Mouse (Mus musculus) ES-E14 (cell line): ENCODE data around the gene Ids. TPM values are rescaled to one million over a fixed set of nuclear protein-coding genes. Genes with fewer than 3 reads are reported as not detected.

Experiments
- DNase-seq: peaks from one replicate; pipeline ENCODE4 v3.0.0-alpha.2; 2013; ENCODE audit warnings: low read depth, low spot score
- H3K27ac ChIP-seq: 2 replicates; pipeline ENCODE4 v1.5.1; 2012; ENCODE audit warnings: low read depth, mild to moderate bottlenecking, low read length, moderate library complexity, mixed read lengths; ENCODE audit not compliant: poor library complexity, insufficient read depth, severe bottlenecking
- H3K36me3 ChIP-seq: 2 replicates; pipeline ENCODE4 v1.6.1; 2012; ENCODE audit warnings: mild to moderate bottlenecking, low read length, moderate library complexity, mixed read lengths; ENCODE audit not compliant: control insufficient read depth, poor library complexity, insufficient read depth, severe bottlenecking
- H3K4me1 ChIP-seq, 2 experiments: fragments of 150-350 bp in 1 of 2; sonication (generic) in 1 of 2; 2 replicates each; pipeline ENCODE4 v1.6.1; 2012; ENCODE audit warnings: low read length in 2 of 2, mild to moderate bottlenecking in 1 of 2, mixed read lengths in 1 of 2; ENCODE audit not compliant: control insufficient read depth in 2 of 2, insufficient read depth in 2 of 2, poor library complexity in 1 of 2
- H3K4me3 ChIP-seq, 2 experiments: fragments of 150-350 bp in 1 of 2; sonication (generic) in 1 of 2; 2 replicates each; pipeline ENCODE4 v1.5.1; 2012; ENCODE audit warnings: low read length in 2 of 2, low read depth in 1 of 2, mild to moderate bottlenecking in 1 of 2, mixed read lengths in 1 of 2; ENCODE audit not compliant: insufficient read depth in 1 of 2, poor library complexity in 1 of 2, severe bottlenecking in 1 of 2
- H3K9ac ChIP-seq: 2 replicates; pipeline ENCODE4 v1.6.1; 2012; ENCODE audit warnings: low read depth, mild to moderate bottlenecking, low read length, mixed read lengths; ENCODE audit not compliant: poor library complexity, insufficient read depth, severe bottlenecking
- H3K9me3 ChIP-seq: fragments of 150-350 bp; sonication (generic); 2 replicates; pipeline ENCODE4 v1.6.1; 2012; ENCODE audit warnings: low read depth, mild to moderate bottlenecking, low read length; ENCODE audit not compliant: control insufficient read depth, insufficient read depth
- CHD2 ChIP-seq: IDR thresholded peaks from 2 replicates; pipeline ENCODE4 v1.6.1; 2014; ENCODE audit warnings: mild to moderate bottlenecking, low read depth, low read length, inconsistent platforms
- HCFC1 ChIP-seq: IDR thresholded peaks from 2 replicates; pipeline ENCODE4 v1.6.1; 2012; ENCODE audit warnings: low read length, inconsistent platforms, borderline replicate concordance; ENCODE audit not compliant: insufficient read depth
- MAFK ChIP-seq: IDR thresholded peaks from 2 replicates; pipeline ENCODE4 v1.6.1; 2014; ENCODE audit warnings: mild to moderate bottlenecking, low read depth, low read length, inconsistent platforms; ENCODE audit not compliant: insufficient read depth
- ZC3H11A ChIP-seq: IDR thresholded peaks from 2 replicates; pipeline ENCODE4 v1.6.1; 2012; ENCODE audit warnings: low read depth, mild to moderate bottlenecking, inconsistent platforms, low read length, borderline replicate concordance
- ZNF384 ChIP-seq: IDR thresholded peaks from 2 replicates; pipeline ENCODE4 v1.6.1; 2012; ENCODE audit warnings: low read depth, low read length, inconsistent platforms
- in situ Hi-C, 2 experiments: fragments of 600-800 bp; cut with MboI; formaldehyde crosslinking; loops; one replicate each; pipeline ENCODE4 v1.15.1; 2025; ENCODE audit warnings: low sequenced_read_pairs in 2 of 2, inconsistent platforms in 1 of 2; ENCODE audit not compliant: unreplicated experiment in 2 of 2
- total RNA-seq: library from RNA; depleted of rRNA; stranded (reverse); fragments of 300-350 nt; gene quantifications from 2 replicates; pipeline ENCODE4 v1.2.3, GENCODE M21; 2012; rRNA removed

The Ids gene
- total RNA-seq, 1 experiment: 10.4 TPM

- TF ChIP-seq ZC3H11A: no peak
- no peak for TF ChIP-seq HCFC1
- no peak for TF ChIP-seq CHD2
- TF ChIP-seq MAFK: no peak
- no peak for TF ChIP-seq ZNF384
- H3K4me3 ChIP-seq: no peak overlapping the region
- H3K9ac ChIP-seq: no peak overlapping the region
- H3K36me3 ChIP-seq: no peaks in the 10 kb centered on the region
- H3K4me1 ChIP-seq: no peaks in the 10 kb centered on the region
- in situ Hi-C loops: no loop called here
- H3K27ac ChIP-seq: no peak overlapping the region
- H3K9me3 ChIP-seq: no peaks in the 10 kb centered on the region
- DNase-seq: no peak
These were observed 45.6 kb downstream of the Ids start for GRCm38 (mm10) chrX:70319254-70319653.

DNA sequence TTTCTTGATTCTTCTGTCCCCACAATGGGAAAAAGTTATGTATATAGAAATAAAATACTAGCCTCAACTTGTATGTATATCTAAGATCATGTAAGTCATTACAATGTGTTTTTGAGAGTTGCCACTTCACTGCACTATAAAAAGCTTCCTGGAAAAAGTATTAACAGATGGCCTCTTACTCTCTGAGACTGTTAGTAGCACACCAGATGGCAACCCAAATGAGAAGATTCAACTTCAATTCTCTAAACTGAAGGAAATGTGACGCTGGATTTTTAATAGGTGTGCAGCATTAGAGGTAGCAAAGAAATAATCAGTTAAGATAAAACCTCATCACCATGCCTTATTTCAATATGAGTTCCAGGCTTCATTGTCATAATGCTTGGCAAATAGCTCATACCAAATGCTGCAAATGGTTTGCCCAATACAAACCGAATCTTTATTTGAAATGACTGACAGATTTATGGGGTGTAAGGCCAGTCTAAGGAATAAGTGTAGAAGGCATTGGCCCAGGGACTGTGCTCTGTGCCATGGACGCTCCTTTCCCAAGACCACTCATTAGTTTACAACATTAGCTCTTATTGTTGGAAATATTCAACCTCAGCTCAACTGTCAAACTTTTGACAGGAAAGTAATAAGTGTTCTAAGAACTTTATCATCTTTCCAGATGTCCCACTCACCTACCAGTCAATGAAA is 49.8 kb downstream of the Ids start:
- no peaks in the 10 kb centered on the region for H3K36me3 ChIP-seq
- no peak for TF ChIP-seq ZNF384
- no peak for TF ChIP-seq ZC3H11A
- TF ChIP-seq HCFC1: no peak
- no peak for TF ChIP-seq CHD2
- no peak for TF ChIP-seq MAFK
- in situ Hi-C loops: no loop called here
- DNase-seq: no peak
- H3K9ac ChIP-seq: no peak overlapping the region
- no peak overlapping the region for H3K27ac ChIP-seq
- no peaks in the 10 kb centered on the region for H3K9me3 ChIP-seq
- no peaks in the 10 kb centered on the region for H3K4me1 ChIP-seq
- no peak overlapping the region for H3K4me3 ChIP-seq

Other genes starting within 250 kb of the Ids start
- gene 1110012L19Rik, start 20.8 kb upstream of the Ids start, total RNA-seq: 12.6 and 19.0 TPM in 2 replicates
- gene Tmem185a, start 112.1 kb upstream of the Ids start, total RNA-seq: 21.0 and 23.5 TPM in 2 replicates